9 mouse cellular contexts compared by ENCODE assay signal in the genomic region with DNA sequence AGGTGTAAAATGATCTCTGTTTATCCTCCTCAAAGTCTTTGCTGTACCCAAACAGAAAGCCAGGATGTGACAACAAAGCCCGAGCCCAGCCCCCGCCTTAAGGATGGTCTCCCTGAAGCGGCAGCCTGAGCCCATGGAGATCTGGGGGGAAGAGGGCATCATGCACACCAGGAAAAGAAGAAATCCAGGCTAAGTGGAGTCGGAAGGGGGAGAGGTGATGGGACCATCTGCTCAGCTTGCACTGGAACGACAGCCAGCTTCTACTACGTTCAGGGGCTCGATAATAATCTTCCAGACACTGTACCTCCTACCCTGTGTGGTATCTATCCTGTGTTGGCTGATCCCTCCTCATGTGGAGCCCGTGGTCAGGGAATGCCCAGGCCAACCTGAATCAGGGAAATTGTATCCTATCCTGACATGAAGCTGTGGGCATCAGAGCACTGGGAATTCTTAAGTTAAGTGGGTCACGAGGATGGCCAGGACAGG.
A peak's percentile ranks its signal among the peaks of the same experiment; 100 is the strongest.
DNase-seq lines count a peak whose midpoint lies in the region; ATAC-seq and TF ChIP-seq lines count a peak whose summit lies in the region.
"Had no signal": no experiment of that assay in that cellular context is flagged by ENCODE, and none has a peak within 500 bp of the region (broad histone marks: within the 10 kb centered on the region; RNA-seq: fewer than 3 reads in every experiment).

No protein-coding gene starts in this region.

- H3K4me1 ChIP-seq in megakaryocyte, embryonic 14.5 days: peaks cover 69% of the 10 kb centered on the region
- peaks cover 28% of the 10 kb centered on the region for H3K4me1 ChIP-seq in liver, embryonic 15.5 days (replicated peaks)

- intact Hi-C loops in gastrocnemius, adult 2 months (cut with DNase I): no loop called here

- TF ChIP-seq CTCF in gastrocnemius, adult 2 months (IDR thresholded peaks at IDR 0.05): no peak

- peaks cover 58% of the 10 kb centered on the region for H3K36me3 ChIP-seq in megakaryocyte, embryonic 14.5 days (replicated peaks; ENCODE audit: low read length)
- no peaks in the 10 kb centered on the region for H3K36me3 ChIP-seq in liver, embryonic 15.5 days (replicated peaks)
- H3K36me3 ChIP-seq: lung, embryonic 15.5 days had no signal

- H3K9me3 ChIP-seq in megakaryocyte, embryonic 14.5 days: peaks cover 4% of the 10 kb centered on the region; the same call in 1 of the 2 replicates
- H3K9me3 ChIP-seq in liver, embryonic 15.5 days (replicated peaks): no peaks in the 10 kb centered on the region
- H3K9me3 ChIP-seq: lung, embryonic 15.5 days had no signal

- H3K4me2 ChIP-seq in liver, embryonic 15.5 days: no peak overlapping the region
- H3K4me2 ChIP-seq: lung, embryonic 15.5 days had no signal

- H3K27me3 ChIP-seq in megakaryocyte, embryonic 14.5 days (replicated peaks): no peaks in the 10 kb centered on the region
- no peaks in the 10 kb centered on the region for H3K27me3 ChIP-seq in liver, embryonic 15.5 days
- H3K27me3 ChIP-seq: lung, embryonic 15.5 days had no signal

- peak overlapping the region; percentile 32 for H3K4me3 ChIP-seq in gastrocnemius, adult 2 months
- peak overlapping the region; percentile 65 for H3K4me3 ChIP-seq in megakaryocyte, embryonic 14.5 days (replicated peaks)
- H3K4me3 ChIP-seq in liver, embryonic 15.5 days (replicated peaks): no peak overlapping the region
- H3K4me3 ChIP-seq: lung, embryonic 15.5 days had no signal

- peak; percentile 87 for DNase-seq in gastrocnemius, adult 2 months
- no peak for DNase-seq in gastrocnemius, postnatal 4 days (ENCODE audit: low spot score in 2 of 2)
- DNase-seq in thymus, postnatal 25 days: peak; percentile 8
- no peak for DNase-seq in urinary bladder, adult 2 months (ENCODE audit: low spot score)
- DNase-seq in right cerebral cortex, postnatal 4 days: no peak

- H3K9ac ChIP-seq in liver, embryonic 15.5 days: no peak overlapping the region
- H3K9ac ChIP-seq: lung, embryonic 15.5 days had no signal

- H3K27ac ChIP-seq in gastrocnemius, adult 2 months: peak overlapping the region; percentile 93
- H3K27ac ChIP-seq in liver, embryonic 15.5 days (replicated peaks): no peak overlapping the region
- H3K27ac ChIP-seq: lung, embryonic 15.5 days had no signal

- 39% methylated on average over 9 of the region's 9 CpGs for WGBS in liver, embryonic 15.5 days (ENCODE audit: insufficient replicate concordance)

- ATAC-seq in megakaryocyte, adult 5-6 weeks (ENCODE audit: poor library complexity, severe bottlenecking): no peak
- peak; percentile 49; the same call in 1 of the 2 replicates for ATAC-seq in liver, embryonic 15.5 days (ENCODE audit: insufficient read depth)

Comparison
In these comparisons a context has a peak if more than half of its experiments do, and no peak if none do; other contexts are left out.
1. DNase-seq: peak in gastrocnemius, adult 2 months (single experiment) and thymus, postnatal 25 days (single experiment); none in gastrocnemius, postnatal 4 days (0 of 2), urinary bladder, adult 2 months (single experiment) and right cerebral cortex, postnatal 4 days (single experiment).